Mouse (Mus musculus): ENCODE measurements around the gene Tgfbr3.

DNA sequence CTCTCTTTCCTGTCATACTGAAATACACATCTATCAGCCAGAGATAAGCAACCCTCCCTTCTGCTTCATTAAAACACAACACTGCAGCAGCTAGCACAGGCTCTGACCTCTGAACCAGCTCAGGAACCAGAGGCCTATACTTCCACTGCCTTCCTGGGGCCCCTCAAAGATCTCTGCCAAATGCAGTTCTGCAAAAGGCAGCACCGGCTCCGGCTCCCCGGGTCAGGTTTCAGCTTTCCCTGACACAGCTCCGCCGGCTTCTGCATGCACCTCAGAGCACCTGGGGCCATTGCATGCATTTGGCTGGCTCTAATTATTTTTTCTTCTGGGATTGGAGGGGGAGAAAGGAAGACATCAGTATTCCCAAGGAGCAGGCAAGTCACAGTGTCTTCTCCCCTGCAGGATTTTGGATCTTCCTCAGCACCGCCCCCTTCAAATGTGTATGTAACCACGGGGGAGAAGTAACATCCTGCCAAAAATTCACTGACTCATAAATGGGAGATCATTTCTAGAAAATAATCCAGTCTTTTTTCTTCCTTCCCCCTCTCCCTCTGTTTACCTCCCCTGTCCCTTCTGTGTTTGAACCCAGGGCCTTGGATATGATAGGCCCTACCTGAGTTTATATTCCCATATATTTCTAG, 178.4 kb downstream of the Tgfbr3 start:
- TF ChIP-seq CTCF (IDR thresholded peaks at IDR 0.05; ENCODE audit: low read depth), result no peak
- TF ChIP-seq EP300 (IDR thresholded peaks at IDR 0.05; ENCODE audit: low read depth), result peak; percentile 44; the same call in 1 of the 2 replicates
